Mouse (Mus musculus) cerebellum, adult 9-10 months (tissue): ENCODE data around the gene Lyrm4.
A peak's percentile ranks its signal among the peaks of the same experiment; 100 is the strongest.

ENCODE experiments used
- DNase-seq: peaks from one replicate; pipeline ENCODE4 v3.0.0; 2022

Gene Lyrm4

GRCm38 (mm10) chr13:36117143-36118014 is at the start of gene Lyrm4, which contains the start of gene Fars2:
Lyrm4 (minus strand) TSS chr13:36117526.
Fars2 (plus strand) TSS chr13:36117412.
- peak; percentile 97 for DNase-seq

GRCm38 (mm10) chr13:36163898-36164297 is 46.6 kb upstream of the Lyrm4 start:
- DNase-seq = no peak

GRCm38 (mm10) chr13:36163411-36163810 is 46.1 kb upstream of the Lyrm4 start:
- no peak for DNase-seq

GRCm38 (mm10) chr13:36156340-36156931 is 39.1 kb upstream of the Lyrm4 start:
- DNase-seq = no peak

- DNase-seq = peak; percentile 60
These were observed 35.6 kb upstream of the Lyrm4 start for GRCm38 (mm10) chr13:36152728-36153498.

GRCm38 (mm10) chr13:36150272-36150671 is 32.9 kb upstream of the Lyrm4 start:
- DNase-seq = no peak

- DNase-seq = peak; percentile 23
These were observed 32.0 kb upstream of the Lyrm4 start for GRCm38 (mm10) chr13:36149175-36149939.

GRCm38 (mm10) chr13:36145601-36146000 is 28.3 kb upstream of the Lyrm4 start:
- DNase-seq = no peak

- no peak for DNase-seq
These were observed 23.1 kb upstream of the Lyrm4 start for GRCm38 (mm10) chr13:36140247-36141016.

GRCm38 (mm10) chr13:36139703-36140102 is 22.4 kb upstream of the Lyrm4 start:
- DNase-seq = no peak

GRCm38 (mm10) chr13:36131992-36132649 is 14.8 kb upstream of the Lyrm4 start:
- no peak for DNase-seq

- no peak for DNase-seq
These were observed 14.1 kb upstream of the Lyrm4 start for GRCm38 (mm10) chr13:36131401-36131800.

- DNase-seq = no peak
These were observed 12.2 kb upstream of the Lyrm4 start for GRCm38 (mm10) chr13:36129360-36130054.

GRCm38 (mm10) chr13:36120606-36121005 is 3.3 kb upstream of the Lyrm4 start:
- no peak for DNase-seq

- no peak for DNase-seq
These were observed 2.4 kb upstream of the Lyrm4 start for GRCm38 (mm10) chr13:36119684-36120083.

GRCm38 (mm10) chr13:36116520-36117142 is 695 bp downstream of the Lyrm4 start:
- peak; percentile 67 for DNase-seq

- DNase-seq = no peak
These were observed 4.1 kb downstream of the Lyrm4 start for GRCm38 (mm10) chr13:36113181-36113580.

- DNase-seq = no peak
These were observed 6.0 kb downstream of the Lyrm4 start for GRCm38 (mm10) chr13:36111331-36111730.

- DNase-seq = no peak
These were observed 8.8 kb downstream of the Lyrm4 start for GRCm38 (mm10) chr13:36108528-36108927.

- DNase-seq = peak; percentile 68
These were observed 11.7 kb downstream of the Lyrm4 start for GRCm38 (mm10) chr13:36105591-36105990.
